Mouse (Mus musculus): ENCODE data around the gene Cryl1. TPM values are rescaled to one million over a fixed set of nuclear protein-coding genes. Genes with fewer than 3 reads are reported as not detected.

Gene Cryl1
- total and polyA plus RNA-seq, 3 experiments, result 9.7 to 21.4 (median 12.6) TPM

GRCm38 (mm10) chr14:57376956-57377355, 21.4 kb downstream of the Cryl1 start:
- Histone ChIP-seq H3K27me3 (ENCODE audit: insufficient read depth, low read length) (no peaks in the 10 kb centered on the region), H3K4me1 (ENCODE audit: insufficient read depth, low read depth, low read length) (peaks cover 12% of the 10 kb centered on the region), H3K36me3 (replicated peaks) (peaks cover 53% of the 10 kb centered on the region), H3K9me3 (replicated peaks) (no peaks in the 10 kb centered on the region), H3K4me3 (ENCODE audit: low read depth, low read length) (no peak overlapping the region)
- DNase-seq (ENCODE audit: low spot score), result no peak
- TF ChIP-seq GATA2 (IDR thresholded peaks at IDR 0.05; ENCODE audit: borderline replicate concordance, low read depth, low read length), result no peak
- TF ChIP-seq CTCF (IDR thresholded peaks at IDR 0.05; ENCODE audit: low read depth, low read length), result no peak
- no peak for TF ChIP-seq TAL1 (conservative IDR thresholded peaks at IDR 0.05; ENCODE audit: low read depth, low read length)
- TF ChIP-seq GATA1 (IDR thresholded peaks at IDR 0.05; ENCODE audit: borderline replicate concordance, low read length), result no peak
- no peak for TF ChIP-seq POLR2AphosphoS5 (IDR thresholded peaks at IDR 0.05; ENCODE audit: insufficient replicate concordance, low read depth, low read length)
- no peak for ATAC-seq (ENCODE audit: extremely low read depth, insufficient number of reproducible peaks, low FRiP score, poor library complexity, severe bottlenecking)

- no peak for ATAC-seq (ENCODE audit: extremely low read depth, insufficient number of reproducible peaks, low FRiP score, poor library complexity, severe bottlenecking)
- no peak for DNase-seq (ENCODE audit: low spot score)
- TF ChIP-seq GATA2 (IDR thresholded peaks at IDR 0.05; ENCODE audit: borderline replicate concordance, low read depth, low read length), result no peak
- no peak for TF ChIP-seq POLR2AphosphoS5 (IDR thresholded peaks at IDR 0.05; ENCODE audit: insufficient replicate concordance, low read depth, low read length)
- no peak for TF ChIP-seq CTCF (IDR thresholded peaks at IDR 0.05; ENCODE audit: low read depth, low read length)
- TF ChIP-seq GATA1 (IDR thresholded peaks at IDR 0.05; ENCODE audit: borderline replicate concordance, low read length), result no peak
- no peak for TF ChIP-seq TAL1 (conservative IDR thresholded peaks at IDR 0.05; ENCODE audit: low read depth, low read length)
- H3K4me1 ChIP-seq (ENCODE audit: insufficient read depth, low read depth, low read length), result peaks cover 12% of the 10 kb centered on the region
- H3K27me3 ChIP-seq (ENCODE audit: insufficient read depth, low read length), result no peaks in the 10 kb centered on the region
- H3K4me3 ChIP-seq (ENCODE audit: low read depth, low read length), result no peak overlapping the region
- H3K9me3 ChIP-seq (replicated peaks), result no peaks in the 10 kb centered on the region
- H3K36me3 ChIP-seq (replicated peaks), result peaks cover 54% of the 10 kb centered on the region
These were observed 22.3 kb downstream of the Cryl1 start for GRCm38 (mm10) chr14:57376016-57376415.

GRCm38 (mm10) chr14:57375205-57375604, 23.1 kb downstream of the Cryl1 start:
- Histone ChIP-seq H3K36me3 (replicated peaks) (peaks cover 51% of the 10 kb centered on the region), H3K9me3 (replicated peaks) (no peaks in the 10 kb centered on the region), H3K4me1 (ENCODE audit: insufficient read depth, low read depth, low read length) (peaks cover 12% of the 10 kb centered on the region), H3K4me3 (ENCODE audit: low read depth, low read length) (no peak overlapping the region), H3K27me3 (ENCODE audit: insufficient read depth, low read length) (no peaks in the 10 kb centered on the region)
- no peak for ATAC-seq (ENCODE audit: extremely low read depth, insufficient number of reproducible peaks, low FRiP score, poor library complexity, severe bottlenecking)
- no peak for DNase-seq (ENCODE audit: low spot score)
- TF ChIP-seq GATA2 (IDR thresholded peaks at IDR 0.05; ENCODE audit: borderline replicate concordance, low read depth, low read length) (no peak), POLR2AphosphoS5 (IDR thresholded peaks at IDR 0.05; ENCODE audit: insufficient replicate concordance, low read depth, low read length) (no peak)

GRCm38 (mm10) chr14:57372348-57373102, 25.8 kb downstream of the Cryl1 start:
- H3K36me3 ChIP-seq (replicated peaks), result peaks cover 38% of the 10 kb centered on the region
- ATAC-seq (ENCODE audit: extremely low read depth, insufficient number of reproducible peaks, low FRiP score, poor library complexity, severe bottlenecking) (peak; percentile 54), DNase-seq (ENCODE audit: low spot score) (peak; percentile 47)
- TF ChIP-seq GATA1 (IDR thresholded peaks at IDR 0.05; ENCODE audit: borderline replicate concordance, low read length) (no peak), CTCF (IDR thresholded peaks at IDR 0.05; ENCODE audit: low read depth, low read length) (no peak), GATA2 (IDR thresholded peaks at IDR 0.05; ENCODE audit: borderline replicate concordance, low read depth, low read length) (no peak)
- H3K4me3 ChIP-seq (ENCODE audit: low read depth, low read length), result no peak overlapping the region
- H3K27me3 ChIP-seq (ENCODE audit: insufficient read depth, low read length), result no peaks in the 10 kb centered on the region
- H3K4me1 ChIP-seq (ENCODE audit: insufficient read depth, low read depth, low read length), result peaks cover 12% of the 10 kb centered on the region
- H3K9me3 ChIP-seq (replicated peaks), result no peaks in the 10 kb centered on the region

- no peak for TF ChIP-seq TAL1 (conservative IDR thresholded peaks at IDR 0.05; ENCODE audit: low read depth, low read length)
- no peak for TF ChIP-seq POLR2AphosphoS5 (IDR thresholded peaks at IDR 0.05; ENCODE audit: insufficient replicate concordance, low read depth, low read length)
- no peak for TF ChIP-seq GATA1 (IDR thresholded peaks at IDR 0.05; ENCODE audit: borderline replicate concordance, low read length)
- TF ChIP-seq CTCF (IDR thresholded peaks at IDR 0.05; ENCODE audit: low read depth, low read length), result no peak
- TF ChIP-seq GATA2 (IDR thresholded peaks at IDR 0.05; ENCODE audit: borderline replicate concordance, low read depth, low read length), result no peak
- no peak for DNase-seq (ENCODE audit: low spot score)
- Histone ChIP-seq H3K27me3 (ENCODE audit: insufficient read depth, low read length) (peaks cover 2% of the 10 kb centered on the region; the same call in 1 of the 2 replicates), H3K36me3 (replicated peaks) (peaks cover 13% of the 10 kb centered on the region), H3K9me3 (replicated peaks) (no peaks in the 10 kb centered on the region), H3K4me3 (ENCODE audit: low read depth, low read length) (no peak overlapping the region), H3K4me1 (ENCODE audit: insufficient read depth, low read depth, low read length) (no peaks in the 10 kb centered on the region)
- ATAC-seq (ENCODE audit: extremely low read depth, insufficient number of reproducible peaks, low FRiP score, poor library complexity, severe bottlenecking), result no peak
These were observed 31.0 kb downstream of the Cryl1 start for GRCm38 (mm10) chr14:57367327-57367726.

- Histone ChIP-seq H3K9me3 (replicated peaks) (no peaks in the 10 kb centered on the region), H3K4me3 (ENCODE audit: low read depth, low read length) (no peak overlapping the region), H3K4me1 (ENCODE audit: insufficient read depth, low read depth, low read length) (no peaks in the 10 kb centered on the region), H3K36me3 (replicated peaks) (peaks cover 18% of the 10 kb centered on the region), H3K27me3 (ENCODE audit: insufficient read depth, low read length) (peaks cover 2% of the 10 kb centered on the region; the same call in 1 of the 2 replicates)
- no peak for DNase-seq (ENCODE audit: low spot score)
- ATAC-seq (ENCODE audit: extremely low read depth, insufficient number of reproducible peaks, low FRiP score, poor library complexity, severe bottlenecking), result no peak
- TF ChIP-seq TAL1 (conservative IDR thresholded peaks at IDR 0.05; ENCODE audit: low read depth, low read length) (no peak), CTCF (IDR thresholded peaks at IDR 0.05; ENCODE audit: low read depth, low read length) (no peak), GATA2 (IDR thresholded peaks at IDR 0.05; ENCODE audit: borderline replicate concordance, low read depth, low read length) (no peak), GATA1 (IDR thresholded peaks at IDR 0.05; ENCODE audit: borderline replicate concordance, low read length) (no peak), POLR2AphosphoS5 (IDR thresholded peaks at IDR 0.05; ENCODE audit: insufficient replicate concordance, low read depth, low read length) (no peak)
These were observed 31.6 kb downstream of the Cryl1 start for GRCm38 (mm10) chr14:57366724-57367123.

Measured in G1E (cell line).